Mouse (Mus musculus) left cerebral cortex, postnatal 4 days (tissue): ENCODE results near the gene Ndufc1. TPM values are rescaled to one million over a fixed set of nuclear protein-coding genes. Genes with fewer than 3 reads are reported as not detected.
A peak's percentile ranks its signal among the peaks of the same experiment; 100 is the strongest.
"Not testable (repeated sequence)": the region's sequence is repeated elsewhere in the genome, so short reads cannot be mapped to it uniquely, and the experiment has no call there.

ENCODE experiments used
- DNase-seq: peaks from one replicate; pipeline ENCODE4 v3.0.0-alpha.2; 2022
- intact Hi-C: fragments of 180-260 bp; cut with DNase I; formaldehyde crosslinking; loops from one replicate; pipeline ENCODE4 v1.15.1; 2025
- total RNA-seq, 2 experiments: library from RNA; stranded (reverse); gene quantifications; 2 replicates each; pipeline ENCODE4 v1.2.3; 2021

Ndufc1 gene
- total RNA-seq, 2 experiments from 2014 or later = 211 to 236 TPM

GRCm38 (mm10) chr3:51371826-51372225 lies 37.0 kb downstream of the Ndufc1 start:
- intact Hi-C loops = no loop called here

GRCm38 (mm10) chr3:51368011-51368410 lies 40.8 kb downstream of the Ndufc1 start:
- DNase-seq = no peak
- intact Hi-C loops = no loop called here

More at GRCm38 (mm10) chr3:51371826-51372225, 37.0 kb downstream of the Ndufc1 start:
- no peak for DNase-seq

DNA sequence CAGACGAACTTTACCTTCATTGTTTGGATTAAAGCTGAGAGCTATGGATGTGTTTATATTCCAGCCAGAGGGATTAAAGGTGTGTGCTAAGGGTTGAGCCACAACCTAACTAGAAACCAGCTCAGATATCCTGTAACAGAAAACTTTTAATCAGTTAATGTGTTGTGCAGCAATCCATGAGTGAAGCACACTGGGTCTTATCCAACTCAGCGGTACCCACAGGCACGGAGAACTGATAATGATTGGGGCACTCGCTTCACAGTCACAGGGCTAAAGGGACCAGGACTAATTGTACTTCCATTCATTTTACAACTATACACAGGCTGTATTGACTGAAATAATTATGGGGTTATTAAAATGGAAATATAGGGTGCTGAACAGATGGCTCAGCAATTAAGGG lies 41.9 kb downstream of the Ndufc1 start:
- intact Hi-C loops = no loop called here
- no peak for DNase-seq

DNA sequence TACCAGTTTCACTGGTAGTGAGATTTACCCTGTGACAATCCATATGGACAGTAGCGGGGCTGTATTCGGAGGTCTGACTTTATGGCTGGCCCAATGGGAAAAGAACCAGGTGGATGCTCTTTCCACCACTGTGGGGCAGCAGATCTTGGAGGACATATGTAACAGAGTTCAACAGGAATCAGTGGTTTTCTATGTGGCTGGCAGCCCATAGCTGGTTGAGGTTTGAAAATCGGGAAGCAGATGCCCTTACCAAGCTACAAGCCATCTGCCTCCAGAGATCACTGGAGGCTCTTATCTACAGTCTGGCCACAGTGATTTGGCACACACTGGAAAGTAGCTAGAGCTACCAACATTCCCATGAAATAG lies 43.3 kb downstream of the Ndufc1 start:
- intact Hi-C loops = no loop called here
- DNase-seq = no peak

DNA sequence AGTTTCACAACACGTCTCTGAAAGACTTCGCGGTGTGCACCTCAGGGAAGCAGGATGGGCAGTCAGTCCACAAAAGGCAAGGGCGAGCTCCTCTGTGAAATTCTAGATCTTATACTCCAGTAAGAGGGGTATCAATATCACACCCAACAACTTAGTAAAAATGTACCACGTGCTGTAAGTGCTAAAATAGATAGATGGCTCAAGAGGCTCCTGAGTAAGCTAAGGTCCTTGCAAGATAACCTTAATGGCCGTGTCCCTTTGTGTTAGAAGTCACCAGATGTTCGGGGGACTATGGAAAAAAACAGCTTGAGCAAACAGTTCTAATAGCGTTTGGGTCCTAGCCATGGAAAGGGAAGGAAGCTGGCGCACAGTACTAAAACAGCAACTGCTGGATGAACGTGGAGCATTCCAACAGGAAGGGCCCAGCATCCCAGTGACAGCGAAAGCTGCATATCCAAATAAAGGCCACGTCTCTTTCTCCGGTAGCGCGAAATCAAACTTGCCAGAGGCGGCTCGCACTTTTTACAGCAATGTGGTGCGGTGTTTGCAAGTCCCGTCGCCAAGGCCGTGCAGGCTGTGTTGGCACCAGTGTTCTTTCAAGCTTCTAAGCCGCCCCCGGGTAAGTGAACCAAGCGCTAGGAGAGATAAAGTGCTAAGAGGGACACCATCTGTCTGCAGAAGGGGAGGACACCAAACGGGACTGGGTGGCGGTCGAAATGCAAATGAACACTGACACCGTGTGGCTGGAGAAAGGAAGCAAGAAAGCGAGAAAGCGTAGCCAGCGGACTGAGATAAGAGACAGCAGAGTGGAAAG lies 43.9 kb downstream of the Ndufc1 start:
- DNase-seq = peak; percentile 81
- intact Hi-C loops = no loop called here

DNA sequence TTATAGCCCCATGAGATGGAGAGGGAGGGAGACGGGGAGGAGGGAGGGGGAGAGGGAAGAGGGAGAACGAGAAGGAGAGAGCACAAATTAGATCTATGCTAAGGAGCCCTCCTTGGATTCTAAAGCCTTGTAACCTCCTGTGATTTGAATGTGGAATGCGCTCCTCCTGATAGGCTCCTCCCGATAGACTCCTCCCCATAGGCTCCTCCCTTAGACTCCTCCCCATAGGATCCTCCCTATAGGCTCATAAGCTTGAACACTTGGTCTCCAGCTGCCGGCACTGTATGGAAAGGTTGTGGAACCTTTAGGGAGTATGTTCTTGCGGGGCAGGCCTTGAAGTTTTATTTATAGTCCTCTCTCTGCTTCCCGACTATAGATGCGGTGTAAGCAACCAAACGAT lies 47.7 kb downstream of the Ndufc1 start:
- intact Hi-C loops = loop anchor here (2.0 kb wide), 1 partner anchor 72 kb away; no protein-coding TSS in a partner anchor
- DNase-seq = no peak

DNA sequence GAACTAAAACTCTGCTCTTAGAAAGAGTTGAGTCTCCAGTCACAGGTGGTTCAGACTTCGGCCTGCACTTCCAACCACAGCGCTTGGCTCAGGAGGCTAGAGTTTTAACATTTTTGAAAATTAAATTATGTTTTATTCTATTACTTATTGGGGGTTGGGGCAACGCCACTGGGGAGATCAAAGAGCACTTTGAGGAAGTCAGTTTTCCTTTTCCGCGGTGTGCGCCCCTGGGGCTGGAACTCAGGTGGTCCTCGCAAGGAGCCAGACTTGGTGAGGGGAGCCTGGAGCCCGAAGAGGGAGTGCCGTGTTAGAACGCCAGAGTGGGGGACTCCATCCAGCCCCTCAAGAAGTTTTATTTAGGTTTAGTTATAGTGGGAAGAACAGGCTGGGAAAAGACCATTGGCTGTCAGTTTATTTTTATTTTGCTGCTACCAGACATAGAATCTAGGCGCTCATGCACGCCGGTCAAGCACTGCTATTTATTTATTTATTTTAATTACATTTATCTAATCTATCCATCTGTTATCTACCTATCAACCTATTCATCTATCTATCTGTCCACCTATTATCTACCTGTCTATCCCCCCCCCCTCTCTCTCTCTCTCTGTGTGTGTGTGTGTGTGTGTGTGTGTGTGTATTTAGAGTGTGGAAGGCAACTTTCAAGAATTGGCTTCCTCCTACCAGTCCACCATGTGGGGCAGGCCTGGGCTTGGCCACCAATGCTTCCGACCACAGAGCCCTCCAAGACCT lies 49.1 kb downstream of the Ndufc1 start:
- no peak for DNase-seq
- intact Hi-C loops = loop anchor here (2.0 kb wide), 1 partner anchor 71 kb away; no protein-coding TSS in a partner anchor

DNA sequence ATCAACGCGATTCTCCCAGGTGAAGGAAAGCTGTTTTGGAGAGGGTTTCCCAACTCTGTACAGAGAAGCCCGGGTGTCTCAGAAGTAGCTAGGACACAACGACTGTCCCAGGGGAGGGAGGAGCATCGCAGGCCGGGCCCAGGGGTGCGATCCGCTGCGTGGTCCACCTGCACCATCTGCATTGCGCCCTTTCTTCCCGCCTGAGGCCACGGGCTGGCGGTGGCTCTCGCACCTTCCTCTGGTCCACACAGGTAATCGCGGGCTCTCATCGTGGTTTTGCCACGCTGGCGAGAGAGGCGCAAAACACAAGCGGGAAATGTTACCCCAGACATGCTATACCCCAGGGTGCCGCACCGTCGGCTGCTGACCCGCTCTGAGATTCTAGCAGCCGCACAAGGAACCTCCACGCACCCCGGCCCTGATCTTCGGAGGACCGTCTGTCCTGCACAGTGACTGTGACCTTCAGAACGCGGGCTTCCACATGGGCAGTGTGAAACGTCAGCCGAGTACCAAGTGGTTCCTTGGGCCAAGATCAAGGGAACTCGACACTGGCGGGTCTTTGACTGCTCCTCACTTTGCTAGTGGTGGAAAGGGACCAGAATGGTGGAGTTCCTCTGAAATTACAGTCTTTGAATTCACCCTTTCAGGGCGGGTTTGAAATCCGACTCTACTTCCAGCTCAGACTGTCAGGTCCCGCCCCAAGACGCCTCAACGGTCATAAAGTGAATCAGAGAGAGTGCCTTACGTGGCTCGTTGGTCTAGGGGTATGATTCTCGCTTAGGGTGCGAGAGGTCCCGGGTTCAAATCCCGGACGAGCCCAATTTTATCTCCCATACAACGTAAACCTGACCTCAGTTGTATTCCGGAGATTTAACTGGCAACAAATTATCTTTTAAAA lies 49.9 kb downstream of the Ndufc1 start:
- peak; percentile 21 for DNase-seq
- intact Hi-C loops = no loop called here

DNA sequence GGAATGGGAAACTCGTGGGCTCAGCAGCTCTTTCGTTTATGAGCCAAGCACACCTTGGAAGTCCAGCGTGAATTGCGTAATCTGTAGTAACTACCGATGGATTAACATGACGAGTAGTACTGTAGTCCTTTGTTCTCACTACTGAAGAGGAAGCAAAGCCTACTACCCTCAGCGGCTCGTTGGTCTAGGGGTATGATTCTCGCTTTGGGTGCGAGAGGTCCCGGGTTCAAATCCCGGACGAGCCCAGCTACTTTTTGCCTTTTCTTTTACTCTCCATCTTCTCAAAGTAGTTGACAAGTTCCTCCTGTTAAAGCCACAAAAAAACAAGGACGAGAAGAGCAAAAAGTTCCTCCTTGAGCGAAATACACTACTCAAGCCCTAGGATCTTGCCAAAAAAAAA lies 50.6 kb downstream of the Ndufc1 start:
- peak; percentile 27 for DNase-seq
- intact Hi-C loops = no loop called here

- intact Hi-C loops = no loop called here
- DNase-seq = no peak
These were observed 51.2 kb downstream of the Ndufc1 start for GRCm38 (mm10) chr3:51357624-51358023.

GRCm38 (mm10) chr3:51357078-51357477 lies 51.7 kb downstream of the Ndufc1 start:
- no peak for DNase-seq
- intact Hi-C loops = no loop called here

DNA sequence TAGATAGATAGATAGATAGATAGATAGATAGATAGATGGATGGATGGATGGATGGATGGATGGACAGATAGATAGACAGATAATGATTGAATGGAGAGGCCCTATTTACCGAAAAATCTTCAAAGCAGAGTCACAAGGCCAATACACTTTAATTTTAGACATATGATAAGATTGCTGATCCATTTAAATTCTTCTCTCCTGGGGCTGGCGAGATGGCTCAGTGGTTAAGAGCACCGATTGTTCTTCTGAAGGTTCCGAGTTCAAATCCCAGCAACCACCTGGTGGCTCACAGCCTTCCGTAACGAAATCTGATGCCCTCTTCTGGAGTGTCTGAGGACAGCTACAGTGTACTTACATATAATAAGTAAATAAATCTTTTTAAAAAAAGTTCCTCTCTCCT lies 53.8 kb downstream of the Ndufc1 start:
- intact Hi-C loops, DNase-seq: not testable (repeated sequence)

Other genes starting within 250 kb of the Ndufc1 start
- 10 to 100 TPM; 40.4 to 42.1 TPM for gene Noct, start 184.5 kb downstream of the Ndufc1 start, total RNA-seq
- gene Elf2, start 68.3 kb downstream of the Ndufc1 start, total RNA-seq = 10 to 100 TPM; 37.1 to 42.6 TPM
- not detected for gene Mgarp, start 12.2 kb downstream of the Ndufc1 start, total RNA-seq
- 10 to 100 TPM; 72.5 to 75.8 TPM for gene Naa15, start 6.2 kb upstream of the Ndufc1 start, total RNA-seq
- 10 to 100 TPM; 33.3 to 34.3 TPM for gene Rab33b, start 74.9 kb upstream of the Ndufc1 start, total RNA-seq
- gene Setd7, start 151.9 kb upstream of the Ndufc1 start, total RNA-seq = 10 to 100 TPM; 38.2 to 41.1 TPM